Mouse (Mus musculus) spleen, adult 2 months (tissue): ENCODE measurements around the gene Slc38a1.

ENCODE experiments used
- CTCF ChIP-seq: fragments of 200-500 bp; IDR thresholded peaks from 2 replicates; pipeline ENCODE4 v1.5.1; 2011; ENCODE audit warnings: mild to moderate bottlenecking, inconsistent platforms; ENCODE audit not compliant: insufficient read depth, insufficient read length, insufficient replicate concordance; ENCODE audit errors: extremely low read depth
- POLR2A ChIP-seq: fragments of 200-500 bp; IDR thresholded peaks from 2 replicates; pipeline ENCODE4 v1.6.1; 2011; ENCODE audit warnings: low read depth, low read length, inconsistent platforms

- TF ChIP-seq CTCF (no peak), POLR2A (no peak)
Observed at GRCm38 (mm10) chr15:96568271-96568982, 74.3 kb downstream of the Slc38a1 start.
